Mouse (Mus musculus): ENCODE measurements around the gene Acoxl. TPM values are rescaled to one million over a fixed set of nuclear protein-coding genes. Genes with fewer than 3 reads are reported as not detected.
A peak's percentile ranks its signal among the peaks of the same experiment; 100 is the strongest.

Acoxl gene
- total RNA-seq, 2 experiments from 2014 or later: not detected

- no peak for DNase-seq (ENCODE audit: low spot score in 2 of 2)
These were observed 52.4 kb downstream of the Acoxl start for GRCm38 (mm10) chr2:127891056-127891455.

- no peak for DNase-seq (ENCODE audit: low spot score in 2 of 2)
These were observed 56.2 kb downstream of the Acoxl start for GRCm38 (mm10) chr2:127894890-127895289.

- no peak for DNase-seq (ENCODE audit: low spot score in 2 of 2)
These were observed 59.0 kb downstream of the Acoxl start for GRCm38 (mm10) chr2:127897718-127898117.

GRCm38 (mm10) chr2:127904918-127905317 lies 66.2 kb downstream of the Acoxl start:
- DNase-seq (ENCODE audit: low spot score in 2 of 2): no peak

DNA sequence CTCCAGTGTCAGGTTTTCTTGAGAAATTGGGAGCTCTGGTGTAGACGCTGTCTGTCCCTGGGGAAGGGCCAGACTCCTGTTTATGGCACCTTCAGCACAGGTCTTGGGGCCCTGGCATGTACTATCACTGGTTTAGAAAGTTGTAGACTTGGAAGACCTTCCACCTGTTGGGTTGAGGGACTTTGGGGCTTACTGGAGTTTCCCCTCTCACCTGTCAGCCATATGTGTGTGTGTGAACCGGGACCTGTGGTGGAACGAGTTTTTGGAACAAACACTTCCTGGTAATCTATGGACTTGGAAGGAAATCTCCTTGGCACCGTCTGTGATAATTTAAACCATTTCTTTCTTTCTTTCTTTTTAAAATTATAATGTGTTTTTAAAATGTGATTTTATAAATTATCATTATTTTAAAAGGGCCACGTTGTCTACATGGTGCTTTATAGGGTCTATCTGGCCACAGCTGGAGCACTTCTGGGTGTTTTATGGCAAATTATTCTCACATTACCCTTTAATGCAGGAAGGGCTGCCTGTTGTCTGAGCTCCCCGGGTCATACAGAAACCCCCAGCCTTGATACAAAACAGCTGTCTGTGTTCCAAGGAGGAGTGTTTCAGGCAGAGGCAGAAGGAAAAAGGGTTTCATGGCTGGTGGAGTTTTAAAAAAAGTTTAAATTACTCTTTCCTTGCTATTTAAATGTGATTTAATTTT lies 68.5 kb downstream of the Acoxl start:
- no peak for DNase-seq (ENCODE audit: low spot score in 2 of 2)

- no peak for DNase-seq (ENCODE audit: low spot score in 2 of 2)
These were observed 69.0 kb downstream of the Acoxl start for GRCm38 (mm10) chr2:127907679-127908042.

- DNase-seq (ENCODE audit: low spot score in 2 of 2): no peak
These were observed 70.2 kb downstream of the Acoxl start for GRCm38 (mm10) chr2:127908881-127909280.

- peak; percentile 52 to 74 for DNase-seq (ENCODE audit: low spot score in 2 of 2)
These were observed 71.1 kb downstream of the Acoxl start for GRCm38 (mm10) chr2:127909790-127910189.

DNA sequence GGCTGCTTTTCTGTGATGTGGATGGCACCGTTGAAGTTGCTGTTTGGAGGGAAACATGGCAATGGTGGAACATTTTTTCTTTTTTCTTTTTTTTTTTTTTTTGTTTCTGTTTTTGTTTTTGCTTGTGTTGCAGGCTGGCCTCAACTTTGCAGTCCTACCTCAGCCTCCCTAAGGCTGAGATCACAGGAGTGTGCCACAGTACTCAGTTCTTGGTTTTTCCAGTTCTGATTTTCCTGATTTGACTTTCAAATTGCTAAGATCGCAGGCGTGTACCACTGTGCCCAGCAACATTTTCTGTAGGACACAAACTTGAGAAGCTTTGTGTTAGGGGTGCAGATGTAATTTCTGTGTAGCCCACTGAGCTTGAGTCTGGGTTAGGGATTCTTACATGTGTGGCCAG lies 72.9 kb downstream of the Acoxl start:
- DNase-seq (ENCODE audit: low spot score in 2 of 2): no peak

DNA sequence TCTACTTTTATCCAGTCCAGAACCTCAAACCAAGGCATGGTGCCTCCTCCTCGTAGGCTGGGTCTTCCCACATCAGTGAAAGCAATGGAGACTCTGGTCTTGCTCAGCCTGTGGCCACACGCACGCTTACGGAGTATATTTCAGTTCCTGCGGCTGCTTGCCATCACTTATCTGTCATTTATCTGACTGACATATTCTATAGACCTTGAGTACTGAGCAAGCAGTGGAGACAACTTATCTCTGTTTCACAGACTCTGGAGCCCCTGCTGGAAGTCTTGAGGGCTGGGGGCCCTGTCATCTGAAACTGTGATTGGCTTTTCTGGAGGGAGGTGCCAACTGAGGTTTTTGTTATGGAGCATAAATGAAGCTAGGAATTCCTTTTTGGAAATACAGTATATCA lies 75.4 kb downstream of the Acoxl start:
- DNase-seq (ENCODE audit: low spot score in 2 of 2): no peak

DNA sequence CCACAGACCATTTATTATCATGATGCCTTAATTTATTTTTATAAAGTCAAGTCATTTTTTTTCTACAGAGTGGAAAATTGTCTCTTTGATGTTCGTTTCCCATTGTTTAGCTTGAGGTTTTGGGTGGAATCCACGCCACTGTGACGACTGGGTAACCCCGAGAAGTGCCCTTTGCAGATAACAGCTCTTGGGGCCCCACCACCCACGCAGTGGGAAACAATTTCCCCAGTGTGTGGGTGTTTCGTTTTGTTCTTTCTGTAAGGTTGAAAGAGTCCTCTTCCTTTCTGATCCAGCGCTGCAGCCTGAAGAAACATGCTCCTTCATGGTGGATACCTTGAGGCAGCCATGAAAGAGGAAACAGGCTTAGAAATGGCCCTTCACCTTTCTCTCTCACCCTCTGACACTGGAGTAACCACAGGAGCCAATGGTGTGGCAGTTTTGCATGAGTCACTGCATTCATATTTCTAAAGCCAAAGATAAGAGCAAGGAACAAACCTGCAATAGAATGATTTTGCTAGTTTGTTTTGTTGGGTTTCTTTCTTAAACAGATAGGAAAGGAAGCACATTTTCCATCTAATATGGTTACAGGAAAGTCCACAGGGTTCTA lies 78.2 kb downstream of the Acoxl start:
- no peak for DNase-seq (ENCODE audit: low spot score in 2 of 2)

- DNase-seq (ENCODE audit: low spot score in 2 of 2): no peak
These were observed 81.1 kb downstream of the Acoxl start for GRCm38 (mm10) chr2:127919740-127920139.

DNA sequence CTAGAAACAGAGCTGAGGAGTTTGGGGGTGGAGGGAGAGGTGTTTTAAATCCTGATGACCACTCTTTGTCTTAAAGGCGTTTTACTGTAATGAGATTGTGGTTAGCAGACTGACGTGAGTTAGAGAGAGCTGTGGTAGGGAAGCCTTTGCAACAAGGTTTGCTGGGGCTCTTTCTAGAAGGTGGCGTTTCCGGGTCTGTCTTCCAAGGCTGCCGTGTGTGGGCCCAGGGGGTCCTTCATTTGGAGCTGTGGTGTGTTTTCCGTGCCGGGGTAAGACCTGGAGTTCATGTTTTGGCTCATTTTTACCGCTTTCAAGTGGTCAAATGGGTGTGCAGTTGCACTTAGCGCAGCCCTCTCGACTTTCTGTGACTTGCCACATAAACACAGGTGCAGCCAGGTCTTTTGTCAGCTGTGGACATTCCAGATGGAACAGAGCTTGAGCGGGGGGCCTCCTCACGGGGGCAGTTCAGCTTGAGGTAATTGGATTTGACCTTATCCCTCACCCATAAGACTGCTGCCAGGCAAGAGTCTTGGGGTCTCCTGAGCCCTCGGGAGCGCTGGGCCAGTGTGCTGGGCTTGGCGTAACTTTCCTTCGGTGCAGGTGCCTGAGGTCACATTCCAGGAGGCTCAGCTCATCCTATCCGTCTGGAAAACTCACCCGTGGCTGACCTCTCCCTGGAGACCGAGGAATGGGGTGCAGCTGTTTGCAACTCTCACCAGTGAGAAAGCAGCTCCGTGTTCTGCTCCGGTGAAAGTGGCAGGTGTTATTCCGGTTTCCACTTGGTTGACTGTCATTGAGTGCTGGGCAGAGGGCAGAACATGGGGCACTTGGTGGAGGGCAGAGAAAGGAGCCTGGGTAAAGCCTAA lies 83.6 kb downstream of the Acoxl start:
- DNase-seq (ENCODE audit: low spot score in 2 of 2): no peak

- DNase-seq (ENCODE audit: low spot score in 2 of 2): no peak
These were observed 84.5 kb downstream of the Acoxl start for GRCm38 (mm10) chr2:127923077-127923680.

DNA sequence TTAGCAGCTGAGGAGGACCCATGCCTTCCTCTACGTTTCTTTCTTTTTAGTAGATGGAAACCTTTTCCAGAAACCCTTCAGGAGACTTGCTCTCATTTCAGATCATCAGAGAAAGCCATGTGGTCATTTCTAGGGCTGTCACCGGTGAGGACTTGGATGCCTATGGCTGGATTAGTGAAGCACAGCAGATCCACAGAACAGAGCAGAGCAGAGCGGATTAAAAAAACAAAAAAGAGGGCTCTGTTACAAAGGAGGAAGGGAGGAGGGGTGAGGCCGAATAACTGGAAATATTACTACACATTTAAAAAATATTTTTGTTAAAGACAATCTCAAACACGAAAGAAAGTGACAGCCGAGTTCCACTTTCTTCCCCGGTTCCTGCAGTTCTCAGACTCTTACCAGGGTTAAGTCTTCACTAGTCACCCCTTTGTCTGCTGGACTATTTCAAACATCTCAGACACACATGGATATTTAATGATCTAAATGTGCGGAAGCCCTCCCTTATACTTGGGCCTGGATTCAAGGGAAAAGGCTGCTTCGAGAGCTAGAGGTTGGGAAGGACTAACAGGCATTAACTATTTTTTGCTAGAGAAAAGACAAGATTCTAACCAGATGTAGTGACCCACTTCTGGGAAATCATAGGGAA lies 88.1 kb downstream of the Acoxl start:
- DNase-seq (ENCODE audit: low spot score in 2 of 2): no peak

DNA sequence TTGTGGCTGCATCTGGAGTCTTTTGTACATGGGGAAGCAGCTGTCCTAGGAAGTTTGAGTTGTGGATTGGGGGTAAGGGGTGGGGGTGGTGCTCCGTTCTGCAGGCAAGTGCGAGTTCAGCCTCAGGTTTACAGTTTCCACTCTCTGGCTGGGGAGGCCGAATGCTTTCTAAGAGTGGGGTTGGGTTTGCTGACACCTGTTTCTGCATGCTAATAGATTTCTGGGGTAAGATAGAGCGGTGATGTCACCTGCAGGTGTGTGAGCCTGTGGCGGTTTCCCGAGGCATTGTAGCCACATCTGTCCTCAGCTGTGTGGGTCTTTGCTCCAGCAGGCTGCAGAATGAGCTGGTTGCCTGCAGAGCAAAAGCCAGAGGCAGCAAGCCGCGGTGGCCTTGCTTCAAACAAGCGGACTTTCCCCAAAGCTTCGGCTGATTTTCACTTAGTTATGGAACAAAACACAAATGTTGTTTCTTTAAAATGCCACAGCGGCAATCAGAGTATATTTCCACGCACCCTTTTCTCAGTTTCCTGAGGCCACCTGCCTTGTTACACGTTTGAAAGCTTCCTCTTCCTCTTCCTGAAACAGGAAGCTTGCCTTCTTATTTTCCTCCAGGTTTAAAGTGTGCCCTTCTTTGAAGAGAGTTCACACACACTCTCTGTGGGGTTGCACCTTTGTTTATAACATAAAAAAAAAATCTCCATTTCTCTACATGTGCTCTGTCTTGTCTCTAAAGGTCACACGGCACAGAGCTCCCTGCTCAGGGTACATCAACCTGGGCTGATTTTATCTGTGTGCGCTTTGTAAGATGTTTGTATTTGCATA lies 89.0 kb downstream of the Acoxl start:
- DNase-seq (ENCODE audit: low spot score in 2 of 2): no peak

DNA sequence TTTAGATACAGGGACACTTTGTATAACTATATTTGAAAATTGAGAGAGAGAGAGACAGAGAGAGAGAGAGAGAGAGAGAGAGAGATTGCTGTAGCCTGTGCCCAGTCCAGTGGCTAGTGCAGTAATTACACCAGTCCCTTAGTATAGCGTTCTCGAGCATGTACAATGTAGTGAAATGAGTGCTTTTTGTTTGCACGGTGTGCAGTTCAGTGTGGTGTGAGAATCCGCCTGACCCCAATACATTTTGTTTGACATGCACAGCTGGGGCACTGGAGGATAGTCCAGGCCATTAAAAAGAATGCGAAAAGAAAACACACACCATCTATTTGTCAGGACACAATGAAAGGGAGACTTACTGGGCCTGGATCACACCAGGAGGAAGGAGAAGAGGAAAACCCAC lies 89.6 kb downstream of the Acoxl start:
- no peak for DNase-seq (ENCODE audit: low spot score in 2 of 2)

- DNase-seq (ENCODE audit: low spot score in 2 of 2): no peak
These were observed 90.2 kb downstream of the Acoxl start for GRCm38 (mm10) chr2:127928871-127929270.

DNA sequence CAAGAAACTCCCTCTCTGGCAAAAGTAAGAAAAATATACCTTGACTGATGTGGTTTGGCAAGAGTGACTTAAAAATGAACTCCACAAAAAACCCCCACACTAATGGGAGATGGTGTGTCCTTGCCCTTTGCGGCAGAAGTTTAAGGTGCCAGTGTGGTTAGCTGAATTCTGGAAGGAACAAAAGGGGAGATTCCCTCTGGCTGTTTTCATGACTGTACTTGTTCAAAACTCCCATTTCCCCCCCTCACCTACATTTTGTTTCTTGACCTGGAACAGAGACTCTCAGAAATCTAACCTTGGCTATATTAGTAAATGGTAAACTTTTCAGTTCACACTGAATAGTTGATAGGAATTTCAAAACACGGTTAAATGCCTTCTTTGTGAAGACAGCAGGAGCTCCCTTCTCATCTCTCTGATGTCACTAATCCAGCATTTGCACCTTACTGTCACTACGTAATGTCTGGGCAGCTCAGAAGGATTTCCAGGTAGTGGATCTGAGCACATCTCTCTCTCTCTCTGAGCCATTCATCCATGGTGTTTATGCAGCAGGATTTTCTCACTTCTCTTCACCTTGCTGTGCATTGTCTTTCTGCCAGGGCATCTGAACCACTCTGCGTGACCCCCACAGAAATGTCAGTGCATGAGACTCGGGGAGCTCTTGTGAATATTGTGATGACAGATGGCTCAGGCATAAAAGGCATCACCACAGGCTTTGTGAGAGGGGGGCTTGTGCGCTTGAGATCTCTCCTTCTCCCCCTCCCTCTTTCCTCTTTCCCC lies 91.5 kb downstream of the Acoxl start:
- DNase-seq (ENCODE audit: low spot score in 2 of 2): no peak

DNA sequence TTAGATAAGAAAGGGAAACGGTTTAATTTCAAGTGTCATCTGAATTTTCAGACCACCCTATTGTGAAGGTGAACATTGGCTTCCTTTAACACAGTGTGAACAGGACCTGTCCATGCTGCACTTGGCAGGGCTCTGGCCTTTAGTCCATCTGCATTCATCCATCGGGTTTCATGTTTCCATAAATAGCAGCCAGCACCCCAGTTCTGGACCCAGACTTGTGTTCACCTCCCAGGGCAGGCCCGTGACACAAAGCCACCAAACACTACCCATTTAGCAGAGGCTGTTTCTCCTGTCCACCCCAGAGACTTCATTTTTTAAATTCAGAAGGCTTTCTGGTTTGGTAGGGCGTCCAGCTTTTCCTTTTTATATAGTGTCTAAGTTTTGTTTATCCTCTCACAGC lies 92.9 kb downstream of the Acoxl start:
- DNase-seq (ENCODE audit: low spot score in 2 of 2): no peak

Measured in layer of hippocampus, adult 18-20 months (tissue).